Comparison of ENCODE assay signal across 17 mouse cellular contexts in genomic region chr4:141749557-141749956, GRCm38 (mm10). TPM values are rescaled to one million over a fixed set of nuclear protein-coding genes. Genes with fewer than 3 reads are reported as not detected.
A peak's percentile ranks its signal among the peaks of the same experiment; 100 is the strongest.
DNase-seq lines count a peak whose midpoint lies in the region; ATAC-seq and TF ChIP-seq lines count a peak whose summit lies in the region.
"Had no signal": no experiment of that assay in that cellular context is flagged by ENCODE, and none has a peak within 500 bp of the region (broad histone marks: within the 10 kb centered on the region; RNA-seq: fewer than 3 reads in every experiment).

No protein-coding gene starts in this region.

- H3K9me3 ChIP-seq in hindbrain, embryonic 13.5 days: no peaks in the 10 kb centered on the region
- no peaks in the 10 kb centered on the region for H3K9me3 ChIP-seq in hindbrain, embryonic 12.5 days (replicated peaks)
- no peaks in the 10 kb centered on the region for H3K9me3 ChIP-seq in heart, postnatal 0 days (replicated peaks; ENCODE audit: control insufficient read depth, low read length)
- H3K9me3 ChIP-seq in midbrain, embryonic 14.5 days (ENCODE audit: control insufficient read depth, low read length): no peaks in the 10 kb centered on the region
- H3K9me3 ChIP-seq: hindbrain, embryonic 15.5 days; limb, embryonic 10.5 days; neural tube, embryonic 15.5 days; stomach, embryonic 15.5 days had no signal

- ATAC-seq in hindbrain, embryonic 13.5 days (ENCODE audit: low FRiP score): no peak
- ATAC-seq in hindbrain, embryonic 12.5 days (ENCODE audit: low FRiP score): no peak
- peak; percentile 85 for ATAC-seq in heart, postnatal 0 days (ENCODE audit: insufficient read depth, low read depth)
- ATAC-seq in midbrain, embryonic 14.5 days (ENCODE audit: low FRiP score, low TSS enrichment): no peak
- ATAC-seq: midbrain, embryonic 16.5 days had no signal

- no peaks in the 10 kb centered on the region for H3K36me3 ChIP-seq in hindbrain, embryonic 13.5 days
- H3K36me3 ChIP-seq in hindbrain, embryonic 12.5 days: no peaks in the 10 kb centered on the region
- H3K36me3 ChIP-seq in heart, postnatal 0 days (replicated peaks; ENCODE audit: control insufficient read depth, insufficient read depth, low read length): no peaks in the 10 kb centered on the region
- no peaks in the 10 kb centered on the region for H3K36me3 ChIP-seq in myocyte (ENCODE audit: control insufficient read depth, insufficient read depth)
- H3K36me3 ChIP-seq in midbrain, embryonic 14.5 days (ENCODE audit: control insufficient read depth, insufficient read depth, low read length): no peaks in the 10 kb centered on the region
- H3K36me3 ChIP-seq: hindbrain, embryonic 15.5 days; limb, embryonic 10.5 days; neural tube, embryonic 15.5 days; stomach, embryonic 15.5 days had no signal

- DNase-seq in gastrocnemius, adult 8-10 months (ENCODE audit: low spot score in 2 of 2): peak; percentile 40 to 58
- peak; percentile 55 for DNase-seq in heart, postnatal 0 days (ENCODE audit: low spot score)
- DNase-seq in natural killer cell, adult 2 months (ENCODE audit: low spot score in 2 of 2): no peak
- no peak for DNase-seq in right cerebral cortex, adult 18-20 months
- DNase-seq in midbrain, embryonic 14.5 days: no peak
- DNase-seq: kidney, adult 9 months; layer of hippocampus, adult 9-11 months; lung, postnatal 10 days had no signal

- no peaks in the 10 kb centered on the region for H3K79me2 ChIP-seq in myocyte (ENCODE audit: control insufficient read depth, insufficient read depth)

- no peak for TF ChIP-seq EP300 in heart, postnatal 0 days (IDR thresholded peaks at IDR 0.05; ENCODE audit: low read depth)

- H3K9ac ChIP-seq in hindbrain, embryonic 13.5 days: 0 out of 2 replicates have a peak overlapping the region, but pooled peaks have one; percentile 19
- no peak overlapping the region for H3K9ac ChIP-seq in hindbrain, embryonic 12.5 days
- no peak overlapping the region for H3K9ac ChIP-seq in heart, postnatal 0 days (replicated peaks; ENCODE audit: low read depth, low read length)
- H3K9ac ChIP-seq in midbrain, embryonic 14.5 days (replicated peaks; ENCODE audit: low read length): no peak overlapping the region
- H3K9ac ChIP-seq: hindbrain, embryonic 15.5 days; neural tube, embryonic 15.5 days; stomach, embryonic 15.5 days had no signal

- TF ChIP-seq POLR2A in myocyte (IDR thresholded peaks at IDR 0.05; ENCODE audit: insufficient read length, low read depth): no peak

- H3K4me3 ChIP-seq in hindbrain, embryonic 13.5 days: no peak overlapping the region
- H3K4me3 ChIP-seq in hindbrain, embryonic 12.5 days: no peak overlapping the region
- H3K4me3 ChIP-seq in heart, postnatal 0 days (ENCODE audit: low read depth, low read length): no peak overlapping the region
- H3K4me3 ChIP-seq in myocyte: no peak overlapping the region
- H3K4me3 ChIP-seq in midbrain, embryonic 14.5 days (replicated peaks; ENCODE audit: low read depth, low read length): no peak overlapping the region
- H3K4me3 ChIP-seq: hindbrain, embryonic 15.5 days; limb, embryonic 10.5 days; neural tube, embryonic 15.5 days; stomach, embryonic 15.5 days had no signal

- H3K4me1 ChIP-seq in hindbrain, embryonic 13.5 days (replicated peaks): peaks cover 6% of the 10 kb centered on the region
- 0 out of 2 replicates have a peak, but pooled peaks cover 2% of the 10 kb centered on the region for H3K4me1 ChIP-seq in hindbrain, embryonic 12.5 days
- peaks cover 9% of the 10 kb centered on the region; the same call in 1 of the 2 replicates for H3K4me1 ChIP-seq in heart, postnatal 0 days (ENCODE audit: control insufficient read depth, insufficient read depth)
- H3K4me1 ChIP-seq in midbrain, embryonic 14.5 days (ENCODE audit: control insufficient read depth, insufficient read depth, low read length): no peaks in the 10 kb centered on the region
- H3K4me1 ChIP-seq: hindbrain, embryonic 15.5 days had no signal

- no peak overlapping the region for H3ac ChIP-seq in myocyte (ENCODE audit: control insufficient read depth, insufficient read length)

- no peak overlapping the region for H3K4me2 ChIP-seq in hindbrain, embryonic 13.5 days
- H3K4me2 ChIP-seq in hindbrain, embryonic 12.5 days (replicated peaks): no peak overlapping the region
- H3K4me2 ChIP-seq in heart, postnatal 0 days (ENCODE audit: low read depth, low read length): no peak overlapping the region
- H3K4me2 ChIP-seq in myocyte (ENCODE audit: low read depth): peak overlapping the region; percentile 34
- no peak overlapping the region for H3K4me2 ChIP-seq in midbrain, embryonic 14.5 days (ENCODE audit: low read length)
- H3K4me2 ChIP-seq: hindbrain, embryonic 15.5 days; neural tube, embryonic 15.5 days; stomach, embryonic 15.5 days had no signal

- H3K27me3 ChIP-seq in hindbrain, embryonic 13.5 days: peaks cover 9% of the 10 kb centered on the region; the same call in 1 of the 2 replicates
- no peaks in the 10 kb centered on the region for H3K27me3 ChIP-seq in hindbrain, embryonic 12.5 days
- no peaks in the 10 kb centered on the region for H3K27me3 ChIP-seq in heart, postnatal 0 days (ENCODE audit: control insufficient read depth, insufficient read depth, low read length)
- no peaks in the 10 kb centered on the region for H3K27me3 ChIP-seq in myocyte (ENCODE audit: control insufficient read depth, insufficient read depth, insufficient read length)
- H3K27me3 ChIP-seq in midbrain, embryonic 14.5 days (ENCODE audit: control insufficient read depth, insufficient read depth, low read length): no peaks in the 10 kb centered on the region
- H3K27me3 ChIP-seq: hindbrain, embryonic 15.5 days; neural tube, embryonic 15.5 days; stomach, embryonic 15.5 days had no signal

- TF ChIP-seq CTCF in heart, postnatal 0 days (IDR thresholded peaks at IDR 0.05; ENCODE audit: low read depth): no peak

- no peak overlapping the region for H3K27ac ChIP-seq in hindbrain, embryonic 13.5 days
- H3K27ac ChIP-seq in hindbrain, embryonic 12.5 days: no peak overlapping the region
- peak overlapping the region; percentile 57 for H3K27ac ChIP-seq in heart, postnatal 0 days (ENCODE audit: low read depth)
- no peak overlapping the region for H3K27ac ChIP-seq in midbrain, embryonic 14.5 days (replicated peaks; ENCODE audit: low read depth, low read length)
- H3K27ac ChIP-seq: hindbrain, embryonic 15.5 days; limb, embryonic 10.5 days; neural tube, embryonic 15.5 days; stomach, embryonic 15.5 days had no signal

- 31% methylated on average over 11 of the region's 11 CpGs for WGBS in hindbrain, embryonic 13.5 days
- WGBS in hindbrain, embryonic 12.5 days: 29% methylated on average over 11 of the region's 11 CpGs
- WGBS in heart, postnatal 0 days: 20% methylated on average over 11 of the region's 11 CpGs
- WGBS in midbrain, embryonic 14.5 days: 42% methylated on average over 11 of the region's 11 CpGs

TF ChIP-seq in myocyte, 11 proteins besides CTCF, POLR2A, EP300 and RAD21 (continues in another document):
- TF ChIP-seq CEBPB (IDR thresholded peaks at IDR 0.05; ENCODE audit: insufficient read depth, poor library complexity, severe bottlenecking) (no peak), TCF3 (IDR thresholded peaks at IDR 0.05; ENCODE audit: insufficient read length, low read depth) (no peak), MAX (IDR thresholded peaks at IDR 0.05; ENCODE audit: low read depth) (no peak), MYOD1 (IDR thresholded peaks at IDR 0.05; ENCODE audit: control insufficient read depth in 1 of 3, insufficient read length in 2 of 3, low read depth in 2 of 3) (peak in 2 of 3 experiments; percentile 42 to 54), E2F4 (IDR thresholded peaks at IDR 0.05; ENCODE audit: insufficient read depth) (no peak), REST (IDR thresholded peaks at IDR 0.05; ENCODE audit: insufficient read depth, insufficient read length) (no peak)

RNA-seq across cellular contexts. Expression of gene Agmat, which starts 3.1 kb away (rescaled TPM):
- not detected in 2 replicates for polyA plus RNA-seq in hindbrain, embryonic 13.5 days (2015; fragmentation: Nextera tagmentation; extraction: Ambion mirVana)
- polyA plus RNA-seq in hindbrain, embryonic 12.5 days (2016; fragmentation: Nextera tagmentation; extraction: Ambion mirVana): not detected in 2 replicates
- not detected for total RNA-seq in gastrocnemius, adult 8-10 months (2022)
- total RNA-seq in heart, postnatal 0 days (2014; rRNA removed; ENCODE audit: low replicate concordance): 1.5 TPM in 1 of 2 replicates, not detected in the other
- 0.82 and 1.1 TPM in 2 replicates for polyA plus RNA-seq in heart, postnatal 0 days (2015; fragmentation: Nextera tagmentation; extraction: Ambion mirVana)
- 0.72 TPM for polyA plus RNA-seq in myocyte (2012; fragmentation: generic; extraction: Trizol)
- not detected in 2 replicates for polyA plus RNA-seq in midbrain, embryonic 14.5 days (2014; fragmentation: Nextera tagmentation; extraction: Ambion mirVana)
- total RNA-seq: common myeloid progenitor, adult 5-6 weeks had no signal
- polyA plus RNA-seq: limb, embryonic 10.5 days; midbrain, embryonic 16.5 days; neural tube, embryonic 15.5 days had no signal

RNA-seq across cellular contexts. Expression of gene Ddi2, which starts 26.3 kb away (rescaled TPM):
- polyA plus RNA-seq in hindbrain, embryonic 13.5 days (2015; fragmentation: Nextera tagmentation; extraction: Ambion mirVana): 14.9 and 16.0 TPM in 2 replicates
- polyA plus RNA-seq in hindbrain, embryonic 12.5 days (2016; fragmentation: Nextera tagmentation; extraction: Ambion mirVana): 28.1 and 28.7 TPM in 2 replicates
- 10 to 100 TPM; 53.9 to 63.4 (median 56.8) TPM for total RNA-seq in gastrocnemius, adult 8-10 months (2022)
- 28.2 and 32.8 TPM in 2 replicates for total RNA-seq in heart, postnatal 0 days (2014; rRNA removed; ENCODE audit: low replicate concordance)
- polyA plus RNA-seq in heart, postnatal 0 days (2015; fragmentation: Nextera tagmentation; extraction: Ambion mirVana): 10.9 and 11.5 TPM in 2 replicates
- 10.6 TPM for polyA plus RNA-seq in myocyte (2012; fragmentation: generic; extraction: Trizol)
- polyA plus RNA-seq in midbrain, embryonic 14.5 days (2014; fragmentation: Nextera tagmentation; extraction: Ambion mirVana): 9.6 and 12.9 TPM in 2 replicates

RNA-seq across cellular contexts. Expression of gene Dnajc16, which starts 41.2 kb away (rescaled TPM):
- 6.5 and 6.6 TPM in 2 replicates for polyA plus RNA-seq in hindbrain, embryonic 13.5 days (2015; fragmentation: Nextera tagmentation; extraction: Ambion mirVana)
- polyA plus RNA-seq in hindbrain, embryonic 12.5 days (2016; fragmentation: Nextera tagmentation; extraction: Ambion mirVana): 6.3 and 7.2 TPM in 2 replicates
- total RNA-seq in gastrocnemius, adult 8-10 months (2022): 10 to 100 TPM; 11.6 to 13.9 (median 13.8) TPM
- total RNA-seq in heart, postnatal 0 days (2014; rRNA removed; ENCODE audit: low replicate concordance): 10.2 and 12.3 TPM in 2 replicates
- 3.7 and 4.5 TPM in 2 replicates for polyA plus RNA-seq in heart, postnatal 0 days (2015; fragmentation: Nextera tagmentation; extraction: Ambion mirVana)
- polyA plus RNA-seq in myocyte (2012; fragmentation: generic; extraction: Trizol): 9.5 TPM
- 6.0 and 6.7 TPM in 2 replicates for polyA plus RNA-seq in midbrain, embryonic 14.5 days (2014; fragmentation: Nextera tagmentation; extraction: Ambion mirVana)

RNA-seq across cellular contexts. Expression of gene Casp9, which starts 43.9 kb away (rescaled TPM):
- polyA plus RNA-seq in hindbrain, embryonic 13.5 days (2015; fragmentation: Nextera tagmentation; extraction: Ambion mirVana): 20.2 and 21.6 TPM in 2 replicates
- 23.6 and 25.6 TPM in 2 replicates for polyA plus RNA-seq in hindbrain, embryonic 12.5 days (2016; fragmentation: Nextera tagmentation; extraction: Ambion mirVana)
- total RNA-seq in gastrocnemius, adult 8-10 months (2022): 1 to 10 TPM; 1.5 to 2.5 (median 1.9) TPM
- total RNA-seq in heart, postnatal 0 days (2014; rRNA removed; ENCODE audit: low replicate concordance): 26.0 and 26.2 TPM in 2 replicates
- polyA plus RNA-seq in heart, postnatal 0 days (2015; fragmentation: Nextera tagmentation; extraction: Ambion mirVana): 11.9 and 12.8 TPM in 2 replicates
- polyA plus RNA-seq in myocyte (2012; fragmentation: generic; extraction: Trizol): 15.2 TPM
- polyA plus RNA-seq in midbrain, embryonic 14.5 days (2014; fragmentation: Nextera tagmentation; extraction: Ambion mirVana): 18.4 and 18.5 TPM in 2 replicates

Comparison
In these comparisons a context has a peak if more than half of its experiments do, and no peak if none do; other contexts are left out.
1. DNase-seq: peak in gastrocnemius, adult 8-10 months (2 of 2) and heart, postnatal 0 days (single experiment); none in natural killer cell, adult 2 months (0 of 2), right cerebral cortex, adult 18-20 months (single experiment) and midbrain, embryonic 14.5 days (single experiment).